Mouse (Mus musculus) limb, embryonic 14.5 days (tissue): ENCODE data around the gene Mrrf. TPM values are rescaled to one million over a fixed set of nuclear protein-coding genes. Genes with fewer than 3 reads are reported as not detected.

Source experiments
- ATAC-seq: fragments of 200-750 bp; cut with Nextera tagmentation; 2 replicates; pipeline ENCODE4 v1.8.0; 2017; ENCODE audit warnings: low read depth, moderate number of reproducible peaks, moderate TSS enrichment; ENCODE audit not compliant: low FRiP score
- DNase-seq: peaks from one replicate; pipeline ENCODE4 v3.0.0-alpha.2; 2015; ENCODE audit warnings: low spot score
- H3K27ac ChIP-seq: fragments of 300-500 bp; sonication (generic); replicated peaks from 2 replicates; pipeline ENCODE4 v1.5.1; 2014; ENCODE audit warnings: low read depth, mild to moderate bottlenecking, low read length, moderate library complexity, mixed read lengths
- H3K27me3 ChIP-seq: fragments of 300-500 bp; sonication (generic); 2 replicates; pipeline ENCODE4 v1.6.1; 2014; ENCODE audit warnings: low read length, mixed read lengths; ENCODE audit not compliant: control insufficient read depth, insufficient read depth
- H3K36me3 ChIP-seq: fragments of 300-500 bp; sonication (generic); 2 replicates; pipeline ENCODE4 v1.6.1; 2014; ENCODE audit warnings: mild to moderate bottlenecking, low read length, moderate library complexity, mixed read lengths; ENCODE audit not compliant: control insufficient read depth, insufficient read depth
- H3K4me1 ChIP-seq: fragments of 300-500 bp; sonication (generic); 2 replicates; pipeline ENCODE4 v1.6.1; 2014; ENCODE audit warnings: antibody characterized with exemption, low read length, mixed read lengths; ENCODE audit not compliant: control insufficient read depth, insufficient read depth
- H3K4me2 ChIP-seq: fragments of 300-500 bp; sonication (generic); replicated peaks from 2 replicates; pipeline ENCODE4 v1.6.1; 2014; ENCODE audit warnings: low read depth, mild to moderate bottlenecking, low read length, moderate library complexity; ENCODE audit not compliant: severe bottlenecking
- H3K4me3 ChIP-seq: fragments of 300-500 bp; sonication (generic); replicated peaks from 2 replicates; pipeline ENCODE4 v1.5.1; 2014; ENCODE audit warnings: low read length
- H3K9ac ChIP-seq: fragments of 300-500 bp; sonication (generic); 2 replicates; pipeline ENCODE4 v1.6.1; 2014; ENCODE audit warnings: mild to moderate bottlenecking, low read depth, low read length, moderate library complexity; ENCODE audit not compliant: severe bottlenecking
- H3K9me3 ChIP-seq: fragments of 300-500 bp; sonication (generic); 2 replicates; pipeline ENCODE4 v1.6.1; 2016; ENCODE audit warnings: low read length; ENCODE audit not compliant: control insufficient read depth
- POLR2A ChIP-seq: fragments of 200-500 bp; IDR thresholded peaks from 2 replicates; pipeline ENCODE4 v1.8.0; 2012; ENCODE audit warnings: inconsistent platforms, mild to moderate bottlenecking, moderate library complexity, borderline replicate concordance; ENCODE audit not compliant: insufficient read depth, insufficient read length; ENCODE audit errors: extremely low read depth
- WGBS: fragments of 180-500 bp; shearing (Covaris S2); extraction: QIAGEN DNeasy Blood & Tissue Kit; methylation state at CpG from one replicate; pipeline ENCODE4 v1.1.7; 2014; 5-methylcytosine and 5-hydroxymethylcytosine counted together
- polyA plus RNA-seq, 2 experiments: library from polyadenylated mRNA; depleted of rRNA in 1 of 2; stranded (reverse) in 1 of 2; unstranded in 1 of 2; fragments of >200 nt; fragmentation: Nextera tagmentation in 1 of 2; extraction: Ambion mirVana in 1 of 2; gene quantifications; 2 replicates each; pipeline versions ENCODE4 v1.2.1 to v1.2.3; 2012 to 2014

Gene Mrrf
- polyA plus RNA-seq, 2 experiments = 31.0 to 33.0 TPM

- peaks cover 19% of the 10 kb centered on the region for H3K4me1 ChIP-seq
- DNase-seq = no peak
- no peaks in the 10 kb centered on the region for H3K9me3 ChIP-seq
- H3K27me3 ChIP-seq = peaks cover 9% of the 10 kb centered on the region
- ATAC-seq = no peak
- H3K9ac ChIP-seq = no peak overlapping the region
- no peak overlapping the region for H3K4me3 ChIP-seq
- no peak overlapping the region for H3K4me2 ChIP-seq
- H3K27ac ChIP-seq = no peak overlapping the region
- 4% methylated on average over 7 of the region's 7 CpGs for WGBS
- TF ChIP-seq POLR2A = no peak
- no peaks in the 10 kb centered on the region for H3K36me3 ChIP-seq
Observed at GRCm38 (mm10) chr2:36211785-36212184, 75.6 kb downstream of the Mrrf start.

GRCm38 (mm10) chr2:36213108-36213507, 76.9 kb downstream of the Mrrf start:
- H3K36me3 ChIP-seq = no peaks in the 10 kb centered on the region
- DNase-seq (no peak), ATAC-seq (no peak)
- H3K27ac ChIP-seq = no peak overlapping the region
- no peak for TF ChIP-seq POLR2A
- H3K4me1 ChIP-seq = peaks cover 27% of the 10 kb centered on the region
- no peaks in the 10 kb centered on the region for H3K9me3 ChIP-seq
- peaks cover 9% of the 10 kb centered on the region for H3K27me3 ChIP-seq
- H3K9ac ChIP-seq = no peak overlapping the region
- no peak overlapping the region for H3K4me3 ChIP-seq
- 64% methylated on average over 7 of the region's 7 CpGs for WGBS
- H3K4me2 ChIP-seq = no peak overlapping the region

- no peak overlapping the region for H3K4me3 ChIP-seq
- H3K36me3 ChIP-seq = no peaks in the 10 kb centered on the region
- ATAC-seq (peak; percentile 81), DNase-seq (peak; percentile 87)
- TF ChIP-seq POLR2A = no peak
- H3K9me3 ChIP-seq = no peaks in the 10 kb centered on the region
- H3K27ac ChIP-seq = no peak overlapping the region
- peaks cover 9% of the 10 kb centered on the region for H3K27me3 ChIP-seq
- peaks cover 27% of the 10 kb centered on the region for H3K4me1 ChIP-seq
- 7% methylated on average over 8 of the region's 8 CpGs for WGBS
- no peak overlapping the region for H3K4me2 ChIP-seq
- H3K9ac ChIP-seq = no peak overlapping the region
Observed at GRCm38 (mm10) chr2:36214023-36214422, 77.8 kb downstream of the Mrrf start.

- Histone ChIP-seq H3K4me3 (no peak overlapping the region), H3K27me3 (peaks cover 9% of the 10 kb centered on the region), H3K27ac (no peak overlapping the region), H3K4me1 (peaks cover 27% of the 10 kb centered on the region), H3K9me3 (no peaks in the 10 kb centered on the region), H3K36me3 (no peaks in the 10 kb centered on the region), H3K9ac (no peak overlapping the region), H3K4me2 (no peak overlapping the region)
- TF ChIP-seq POLR2A = no peak
- DNase-seq (no peak), ATAC-seq (no peak)
- WGBS = 69% methylated on average over 5 of the region's 5 CpGs
Observed at GRCm38 (mm10) chr2:36214425-36214824, 78.2 kb downstream of the Mrrf start.

GRCm38 (mm10) chr2:36215203-36215739, 79.1 kb downstream of the Mrrf start:
- TF ChIP-seq POLR2A = no peak
- ATAC-seq = no peak
- 89% methylated on average over 5 of the region's 5 CpGs for WGBS
- Histone ChIP-seq H3K27me3 (peaks cover 9% of the 10 kb centered on the region), H3K4me3 (no peak overlapping the region), H3K27ac (no peak overlapping the region), H3K4me1 (peaks cover 27% of the 10 kb centered on the region), H3K9ac (no peak overlapping the region), H3K36me3 (no peaks in the 10 kb centered on the region), H3K9me3 (no peaks in the 10 kb centered on the region), H3K4me2 (no peak overlapping the region)
- no peak for DNase-seq

- Histone ChIP-seq H3K4me1 (peaks cover 27% of the 10 kb centered on the region), H3K27me3 (no peaks in the 10 kb centered on the region), H3K36me3 (no peaks in the 10 kb centered on the region), H3K27ac (no peak overlapping the region), H3K9me3 (no peaks in the 10 kb centered on the region), H3K9ac (no peak overlapping the region), H3K4me3 (no peak overlapping the region), H3K4me2 (no peak overlapping the region)
- DNase-seq (no peak), ATAC-seq (no peak)
- TF ChIP-seq POLR2A = no peak
Observed at GRCm38 (mm10) chr2:36216546-36216945, 80.4 kb downstream of the Mrrf start.
